Mouse (Mus musculus): ENCODE measurements at regions not wholly inside any gene's neighbourhood (a gene's known extent, or its start where the extent isn't known, plus 50 kb on each side); places are given as distances from the start of the nearest gene placed in this dataset.

- Histone ChIP-seq H3K9ac (no peak overlapping the region), H3K27me3 (ENCODE audit: insufficient read depth, low read length) (no peaks in the 10 kb centered on the region), H3K4me1 (ENCODE audit: insufficient read depth) (no peaks in the 10 kb centered on the region), H3K4me3 (ENCODE audit: low read depth, low read length) (no peak overlapping the region), H3K4me2 (no peak overlapping the region), H3K9me3 (ENCODE audit: low read depth, low read length) (no peaks in the 10 kb centered on the region), H3K27ac (ENCODE audit: low read depth) (no peak overlapping the region), H3K36me3 (ENCODE audit: insufficient read depth) (no peaks in the 10 kb centered on the region)
- DNase-seq (no peak), ATAC-seq (ENCODE audit: insufficient read depth) (no peak)
- TF ChIP-seq CTCF (IDR thresholded peaks at IDR 0.05; ENCODE audit: low read depth): no peak
- 72% methylated on average over 3 of the region's 3 CpGs for WGBS
Measured at GRCm38 (mm10) chr13:11147268-11147667, 786.6 kb upstream of the Chrm3 start.

GRCm38 (mm10) chr13:11107693-11108092 lies 747.0 kb upstream of the Chrm3 start:
- Histone ChIP-seq H3K27me3 (ENCODE audit: insufficient read depth, low read length) (no peaks in the 10 kb centered on the region), H3K4me1 (ENCODE audit: insufficient read depth) (no peaks in the 10 kb centered on the region), H3K36me3 (ENCODE audit: insufficient read depth) (no peaks in the 10 kb centered on the region), H3K9me3 (ENCODE audit: low read depth, low read length) (no peaks in the 10 kb centered on the region), H3K9ac (no peak overlapping the region), H3K27ac (ENCODE audit: low read depth) (no peak overlapping the region), H3K4me2 (no peak overlapping the region), H3K4me3 (ENCODE audit: low read depth, low read length) (no peak overlapping the region)
- peak; percentile 8 for DNase-seq
- 55% methylated on average over 2 of the region's 2 CpGs for WGBS
- no peak for ATAC-seq (ENCODE audit: insufficient read depth)
- no peak for TF ChIP-seq CTCF (IDR thresholded peaks at IDR 0.05; ENCODE audit: low read depth)

GRCm38 (mm10) chr13:11106426-11106825 lies 745.8 kb upstream of the Chrm3 start:
- ATAC-seq (ENCODE audit: insufficient read depth) (no peak), DNase-seq (no peak)
- H3K4me2 ChIP-seq: no peak overlapping the region
- H3K27me3 ChIP-seq (ENCODE audit: insufficient read depth, low read length): no peaks in the 10 kb centered on the region
- H3K27ac ChIP-seq (ENCODE audit: low read depth): no peak overlapping the region
- no peaks in the 10 kb centered on the region for H3K9me3 ChIP-seq (ENCODE audit: low read depth, low read length)
- WGBS: 81% methylated on average over 4 of the region's 4 CpGs
- H3K9ac ChIP-seq: no peak overlapping the region
- TF ChIP-seq CTCF (IDR thresholded peaks at IDR 0.05; ENCODE audit: low read depth): no peak
- H3K4me3 ChIP-seq (ENCODE audit: low read depth, low read length): no peak overlapping the region
- H3K36me3 ChIP-seq (ENCODE audit: insufficient read depth): no peaks in the 10 kb centered on the region
- no peaks in the 10 kb centered on the region for H3K4me1 ChIP-seq (ENCODE audit: insufficient read depth)

- Histone ChIP-seq H3K4me3 (ENCODE audit: low read depth, low read length) (no peak overlapping the region), H3K9me3 (ENCODE audit: low read depth, low read length) (no peaks in the 10 kb centered on the region), H3K27ac (ENCODE audit: low read depth) (no peak overlapping the region), H3K36me3 (ENCODE audit: insufficient read depth) (no peaks in the 10 kb centered on the region), H3K4me2 (no peak overlapping the region), H3K27me3 (ENCODE audit: insufficient read depth, low read length) (no peaks in the 10 kb centered on the region), H3K4me1 (ENCODE audit: insufficient read depth) (no peaks in the 10 kb centered on the region), H3K9ac (no peak overlapping the region)
- no peak for ATAC-seq (ENCODE audit: insufficient read depth)
- 37% methylated on average over 2 of the region's 2 CpGs for WGBS
- DNase-seq: peak; percentile 38
- TF ChIP-seq CTCF (IDR thresholded peaks at IDR 0.05; ENCODE audit: low read depth): no peak
Measured at GRCm38 (mm10) chr13:11105571-11105970, 744.9 kb upstream of the Chrm3 start.

- Histone ChIP-seq H3K27ac (ENCODE audit: low read depth) (no peak overlapping the region), H3K27me3 (ENCODE audit: insufficient read depth, low read length) (no peaks in the 10 kb centered on the region), H3K4me3 (ENCODE audit: low read depth, low read length) (no peak overlapping the region), H3K4me1 (ENCODE audit: insufficient read depth) (no peaks in the 10 kb centered on the region), H3K9me3 (ENCODE audit: low read depth, low read length) (no peaks in the 10 kb centered on the region), H3K9ac (no peak overlapping the region), H3K4me2 (no peak overlapping the region), H3K36me3 (ENCODE audit: insufficient read depth) (no peaks in the 10 kb centered on the region)
- ATAC-seq (ENCODE audit: insufficient read depth): no peak
- no peak for TF ChIP-seq CTCF (IDR thresholded peaks at IDR 0.05; ENCODE audit: low read depth)
- no peak for DNase-seq
Measured at GRCm38 (mm10) chr13:11099586-11099950, 738.9 kb upstream of the Chrm3 start.

- ATAC-seq (ENCODE audit: insufficient read depth) (peak; percentile 38; the same call in 1 of the 2 replicates), DNase-seq (peak; percentile 14)
- no peak overlapping the region for H3K27ac ChIP-seq (ENCODE audit: low read depth)
- no peaks in the 10 kb centered on the region for H3K4me1 ChIP-seq (ENCODE audit: insufficient read depth)
- H3K27me3 ChIP-seq (ENCODE audit: insufficient read depth, low read length): no peaks in the 10 kb centered on the region
- WGBS: 30% methylated on average over 4 of the region's 4 CpGs
- H3K36me3 ChIP-seq (ENCODE audit: insufficient read depth): no peaks in the 10 kb centered on the region
- no peak overlapping the region for H3K4me2 ChIP-seq
- no peak overlapping the region for H3K4me3 ChIP-seq (ENCODE audit: low read depth, low read length)
- H3K9me3 ChIP-seq (ENCODE audit: low read depth, low read length): no peaks in the 10 kb centered on the region
- TF ChIP-seq CTCF (IDR thresholded peaks at IDR 0.05; ENCODE audit: low read depth): no peak
- no peak overlapping the region for H3K9ac ChIP-seq
Measured at GRCm38 (mm10) chr13:11098899-11099585, 738.4 kb upstream of the Chrm3 start.

- no peak overlapping the region for H3K9ac ChIP-seq
- H3K4me1 ChIP-seq (ENCODE audit: insufficient read depth): no peaks in the 10 kb centered on the region
- no peak for TF ChIP-seq CTCF (IDR thresholded peaks at IDR 0.05; ENCODE audit: low read depth)
- 15% methylated on average over 2 of the region's 2 CpGs for WGBS
- no peaks in the 10 kb centered on the region for H3K27me3 ChIP-seq (ENCODE audit: insufficient read depth, low read length)
- H3K4me3 ChIP-seq (ENCODE audit: low read depth, low read length): no peak overlapping the region
- no peaks in the 10 kb centered on the region for H3K36me3 ChIP-seq (ENCODE audit: insufficient read depth)
- H3K9me3 ChIP-seq (ENCODE audit: low read depth, low read length): no peaks in the 10 kb centered on the region; the same call in 1 of the 2 replicates
- H3K4me2 ChIP-seq: no peak overlapping the region
- DNase-seq (peak; percentile 53), ATAC-seq (ENCODE audit: insufficient read depth) (peak; percentile 56; the same call in 1 of the 2 replicates)
- no peak overlapping the region for H3K27ac ChIP-seq (ENCODE audit: low read depth)
Measured at GRCm38 (mm10) chr13:11092911-11093310, 732.3 kb upstream of the Chrm3 start.

Measured in lung, embryonic 14.5 days (tissue).